Mouse (Mus musculus): ENCODE measurements around the gene Fbxl13. TPM values are rescaled to one million over a fixed set of nuclear protein-coding genes. Genes with fewer than 3 reads are reported as not detected.
A peak's percentile ranks its signal among the peaks of the same experiment; 100 is the strongest.
"Not testable (repeated sequence)": the region's sequence is repeated elsewhere in the genome, so short reads cannot be mapped to it uniquely, and the experiment has no call there.

Gene Fbxl13
- polyA plus RNA-seq, 1 experiment from 2014 or later: 0.13 TPM

GRCm38 (mm10) chr5:21651885-21652612, 6.6 kb upstream of the Fbxl13 start:
- no peaks in the 10 kb centered on the region for H3K27me3 ChIP-seq (replicated peaks)
- ATAC-seq (ENCODE audit: low FRiP score): no peak
- WGBS: 70% methylated on average over 7 of the region's 7 CpGs
- no peak overlapping the region for H3K4me2 ChIP-seq
- peaks cover 66% of the 10 kb centered on the region for H3K36me3 ChIP-seq
- H3K27ac ChIP-seq (replicated peaks): no peak overlapping the region
- H3K9ac ChIP-seq (replicated peaks): no peak overlapping the region
- no peak overlapping the region for H3K4me3 ChIP-seq (replicated peaks)
- no peaks in the 10 kb centered on the region for H3K9me3 ChIP-seq (replicated peaks)
- H3K4me1 ChIP-seq: peaks cover 11% of the 10 kb centered on the region

GRCm38 (mm10) chr5:21650736-21651135, 5.3 kb upstream of the Fbxl13 start:
- H3K4me3 ChIP-seq (replicated peaks): no peak overlapping the region
- no peaks in the 10 kb centered on the region for H3K9me3 ChIP-seq (replicated peaks)
- H3K4me1 ChIP-seq: peaks cover 18% of the 10 kb centered on the region
- no peak overlapping the region for H3K4me2 ChIP-seq
- H3K9ac ChIP-seq (replicated peaks): no peak overlapping the region
- peaks cover 61% of the 10 kb centered on the region for H3K36me3 ChIP-seq
- ATAC-seq (ENCODE audit: low FRiP score): no peak
- no peak overlapping the region for H3K27ac ChIP-seq (replicated peaks)
- WGBS: 86% methylated on average over 2 of the region's 2 CpGs
- no peaks in the 10 kb centered on the region for H3K27me3 ChIP-seq (replicated peaks)

- Histone ChIP-seq H3K36me3 (peaks cover 31% of the 10 kb centered on the region), H3K27ac (replicated peaks) (peak overlapping the region; percentile 91), H3K4me1 (peaks cover 25% of the 10 kb centered on the region), H3K4me2 (peak overlapping the region; percentile 73), H3K9me3 (replicated peaks) (no peaks in the 10 kb centered on the region), H3K9ac (replicated peaks) (peak overlapping the region; percentile 91), H3K27me3 (replicated peaks) (no peaks in the 10 kb centered on the region), H3K4me3 (replicated peaks) (peak overlapping the region; percentile 87)
- no peak for ATAC-seq (ENCODE audit: low FRiP score)
- under 1% methylated on average over 25 of the region's 25 CpGs for whole genome bisulfite sequencing
Observed at GRCm38 (mm10) chr5:21646133-21646491, 678 bp upstream of the Fbxl13 start.

GRCm38 (mm10) chr5:21644891-21645438, 469 bp downstream of the Fbxl13 start:
- Histone ChIP-seq H3K27me3 (replicated peaks) (no peaks in the 10 kb centered on the region), H3K27ac (replicated peaks) (peak overlapping the region; percentile 82), H3K4me1 (peaks cover 25% of the 10 kb centered on the region), H3K36me3 (peaks cover 19% of the 10 kb centered on the region), H3K9me3 (replicated peaks) (no peaks in the 10 kb centered on the region), H3K4me3 (replicated peaks) (peak overlapping the region; percentile 87), H3K4me2 (peak overlapping the region; percentile 73), H3K9ac (replicated peaks) (no peak overlapping the region; the same call in 1 of the 2 replicates)
- peak; percentile 22; the same call in 1 of the 2 replicates for ATAC-seq (ENCODE audit: low FRiP score)
- 13% methylated on average over 14 of the region's 14 CpGs for WGBS

GRCm38 (mm10) chr5:21643606-21644005, 1.8 kb downstream of the Fbxl13 start:
- H3K4me3 ChIP-seq (replicated peaks): no peak overlapping the region
- no peak overlapping the region for H3K9ac ChIP-seq (replicated peaks)
- ATAC-seq (ENCODE audit: low FRiP score): no peak
- no peak overlapping the region for H3K4me2 ChIP-seq
- H3K36me3 ChIP-seq: peaks cover 6% of the 10 kb centered on the region; the same call in 1 of the 2 replicates
- H3K4me1 ChIP-seq: peaks cover 25% of the 10 kb centered on the region
- H3K9me3 ChIP-seq (replicated peaks): no peaks in the 10 kb centered on the region
- H3K27ac ChIP-seq (replicated peaks): no peak overlapping the region
- 39% methylated on average over 1 of the region's 1 CpGs for WGBS
- H3K27me3 ChIP-seq (replicated peaks): no peaks in the 10 kb centered on the region

- H3K27ac ChIP-seq (replicated peaks): no peak overlapping the region
- peaks cover 7% of the 10 kb centered on the region for H3K4me1 ChIP-seq
- no peak for ATAC-seq (ENCODE audit: low FRiP score)
- H3K36me3 ChIP-seq: no peaks in the 10 kb centered on the region
- no peaks in the 10 kb centered on the region for H3K27me3 ChIP-seq (replicated peaks)
- no peaks in the 10 kb centered on the region for H3K9me3 ChIP-seq (replicated peaks)
- H3K9ac ChIP-seq (replicated peaks): no peak overlapping the region
- no peak overlapping the region for H3K4me2 ChIP-seq
- no peak overlapping the region for H3K4me3 ChIP-seq (replicated peaks)
- WGBS: 13% methylated on average over 1 of the region's 1 CpGs
Observed at GRCm38 (mm10) chr5:21640961-21641360, 4.5 kb downstream of the Fbxl13 start.

- Histone ChIP-seq H3K9ac (replicated peaks) (no peak overlapping the region), H3K4me1 (no peaks in the 10 kb centered on the region), H3K4me2 (no peak overlapping the region), H3K9me3 (replicated peaks) (no peaks in the 10 kb centered on the region), H3K36me3 (no peaks in the 10 kb centered on the region), H3K27ac (replicated peaks) (no peak overlapping the region), H3K4me3 (replicated peaks) (no peak overlapping the region), H3K27me3 (replicated peaks) (no peaks in the 10 kb centered on the region)
- no peak for ATAC-seq (ENCODE audit: low FRiP score)
Observed at GRCm38 (mm10) chr5:21625916-21626315, 19.5 kb downstream of the Fbxl13 start.

- H3K4me2 ChIP-seq: no peak overlapping the region
- no peaks in the 10 kb centered on the region for H3K9me3 ChIP-seq (replicated peaks)
- no peaks in the 10 kb centered on the region for H3K27me3 ChIP-seq (replicated peaks)
- H3K9ac ChIP-seq (replicated peaks): no peak overlapping the region
- WGBS: 73% methylated on average over 3 of the region's 3 CpGs
- no peak overlapping the region for H3K4me3 ChIP-seq (replicated peaks)
- no peak for ATAC-seq (ENCODE audit: low FRiP score)
- H3K27ac ChIP-seq (replicated peaks): no peak overlapping the region
- no peaks in the 10 kb centered on the region for H3K36me3 ChIP-seq
- H3K4me1 ChIP-seq: no peaks in the 10 kb centered on the region
Observed at GRCm38 (mm10) chr5:21616450-21617009, 28.9 kb downstream of the Fbxl13 start.

- WGBS: 98% methylated on average over 11 of the region's 11 CpGs
- not testable (repeated sequence) for H3K9ac ChIP-seq (replicated peaks); H3K36me3 ChIP-seq; H3K27ac ChIP-seq (replicated peaks); H3K4me1 ChIP-seq; H3K4me3 ChIP-seq (replicated peaks); H3K4me2 ChIP-seq; H3K27me3 ChIP-seq (replicated peaks); ATAC-seq (ENCODE audit: low FRiP score); H3K9me3 ChIP-seq (replicated peaks)
Observed at GRCm38 (mm10) chr5:21614299-21614698, 31.1 kb downstream of the Fbxl13 start.

GRCm38 (mm10) chr5:21610996-21611395, 34.4 kb downstream of the Fbxl13 start:
- Histone ChIP-seq H3K27ac (replicated peaks) (no peak overlapping the region), H3K9me3 (replicated peaks) (no peaks in the 10 kb centered on the region), H3K9ac (replicated peaks) (no peak overlapping the region), H3K4me1 (no peaks in the 10 kb centered on the region), H3K27me3 (replicated peaks) (no peaks in the 10 kb centered on the region), H3K4me3 (replicated peaks) (no peak overlapping the region), H3K4me2 (no peak overlapping the region), H3K36me3 (no peaks in the 10 kb centered on the region)
- 80% methylated on average over 3 of the region's 3 CpGs for WGBS
- no peak for ATAC-seq (ENCODE audit: low FRiP score)

GRCm38 (mm10) chr5:21608311-21609304, 36.8 kb downstream of the Fbxl13 start:
- Histone ChIP-seq H3K4me1 (no peaks in the 10 kb centered on the region), H3K27me3 (replicated peaks) (no peaks in the 10 kb centered on the region), H3K4me3 (replicated peaks) (no peak overlapping the region), H3K9ac (replicated peaks) (no peak overlapping the region), H3K4me2 (no peak overlapping the region), H3K9me3 (replicated peaks) (no peaks in the 10 kb centered on the region), H3K27ac (replicated peaks) (no peak overlapping the region), H3K36me3 (no peaks in the 10 kb centered on the region)
- WGBS: 69% methylated on average over 12 of the region's 12 CpGs
- no peak for ATAC-seq (ENCODE audit: low FRiP score)

Data from neural tube, embryonic 15.5 days (tissue).